Mouse (Mus musculus) heart, adult 9 months (tissue): Measurements from ENCODE around the gene Ppm1n.

Experiments used
- DNase-seq, 2 experiments: peaks; one replicate each; pipeline ENCODE4 v3.0.0; 2022; ENCODE audit warnings: low spot score in 2 of 2

The Ppm1n gene

GRCm38 (mm10) chr7:19279581-19280114, at the start of gene Ppm1n:
Gene Ppm1n (minus strand): TSS chr7:19280064.
- no peak for DNase-seq

DNA sequence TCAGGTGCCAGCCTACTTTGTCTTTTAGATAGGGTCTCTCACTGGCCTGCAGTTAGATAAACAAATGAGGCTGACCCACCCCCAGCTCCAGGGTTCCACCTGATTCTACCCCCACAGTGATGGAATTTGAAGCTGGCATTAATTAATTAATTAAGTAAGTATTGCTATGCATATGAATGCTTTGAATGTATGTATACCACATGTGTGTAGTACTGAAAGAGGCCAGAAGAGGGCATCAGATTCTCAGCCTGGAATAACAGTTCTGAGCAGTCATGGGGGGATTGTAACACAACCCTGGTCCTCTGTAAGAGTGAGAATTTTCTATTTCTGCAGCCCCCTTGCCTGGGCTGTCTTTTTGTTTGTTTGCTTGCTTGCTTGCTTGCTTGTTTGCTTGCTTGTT, 48.6 kb upstream of the Ppm1n start:
- DNase-seq = no peak

- DNase-seq = no peak
Observed at GRCm38 (mm10) chr7:19327782-19328181, 47.9 kb upstream of the Ppm1n start.

GRCm38 (mm10) chr7:19327128-19327527, 47.3 kb upstream of the Ppm1n start:
- peak; percentile 96 to 98 for DNase-seq

DNA sequence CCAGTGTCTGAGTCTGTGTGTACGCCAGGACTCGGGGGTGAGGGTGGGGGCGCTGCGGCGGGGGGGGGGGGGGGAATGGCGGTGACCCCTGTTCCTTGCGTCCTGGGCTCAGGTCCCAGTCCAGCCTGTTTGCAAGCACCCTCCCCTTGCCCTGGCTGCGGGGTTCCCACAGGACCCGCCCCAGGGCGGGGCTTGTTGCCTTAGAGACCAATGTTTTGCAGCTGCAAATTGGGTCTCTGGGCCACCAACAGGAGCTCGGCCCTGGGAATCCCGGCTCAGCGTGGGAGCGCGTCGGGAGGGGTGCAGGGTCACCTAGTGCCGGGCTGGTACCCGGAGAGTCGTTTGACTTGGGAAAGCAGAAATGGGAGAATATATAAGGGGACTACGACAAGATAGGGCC, 46.5 kb upstream of the Ppm1n start:
- peak; percentile 90 to 93 for DNase-seq

- DNase-seq = no peak
Observed at GRCm38 (mm10) chr7:19325262-19326199, 45.7 kb upstream of the Ppm1n start.

DNA sequence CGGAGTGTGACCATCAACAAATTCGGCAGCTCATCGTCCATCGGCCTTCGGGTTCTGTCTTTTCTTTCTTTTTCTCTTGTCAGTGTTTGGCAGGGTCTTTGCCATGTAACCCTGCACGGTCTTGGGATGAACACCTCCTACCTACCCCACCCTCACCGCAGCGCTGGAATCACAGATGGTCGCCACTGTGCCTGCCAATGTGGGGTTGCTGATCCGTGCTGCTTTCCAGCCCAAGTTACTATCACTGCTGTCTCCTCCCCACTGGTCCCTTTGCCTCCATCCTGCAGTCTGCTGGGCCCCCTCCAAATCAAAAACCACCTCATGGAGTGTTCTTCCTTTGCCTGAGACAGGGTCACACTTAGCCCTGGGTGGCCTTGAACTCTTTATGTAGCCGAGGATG, 44.4 kb upstream of the Ppm1n start:
- no peak for DNase-seq

DNA sequence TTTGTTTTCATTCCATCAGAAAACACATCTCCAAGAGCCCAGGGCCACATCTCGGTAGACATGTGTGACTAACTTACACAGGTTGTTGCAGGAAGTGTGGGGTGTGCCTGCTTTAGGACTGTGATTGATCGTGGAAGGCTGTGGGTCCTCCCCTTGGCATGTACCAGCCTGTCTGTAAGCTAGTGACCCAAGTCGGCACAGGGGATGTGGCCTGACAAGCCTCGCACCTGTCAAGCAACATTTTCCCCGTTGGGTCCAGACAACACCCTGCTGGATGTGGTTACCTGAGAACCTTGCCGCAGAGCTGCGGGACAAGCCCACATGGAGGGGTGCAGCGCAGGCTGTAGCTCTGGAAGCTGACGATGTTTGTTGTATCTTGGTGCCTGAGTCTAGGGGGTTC, 42.6 kb upstream of the Ppm1n start:
- DNase-seq = no peak

DNA sequence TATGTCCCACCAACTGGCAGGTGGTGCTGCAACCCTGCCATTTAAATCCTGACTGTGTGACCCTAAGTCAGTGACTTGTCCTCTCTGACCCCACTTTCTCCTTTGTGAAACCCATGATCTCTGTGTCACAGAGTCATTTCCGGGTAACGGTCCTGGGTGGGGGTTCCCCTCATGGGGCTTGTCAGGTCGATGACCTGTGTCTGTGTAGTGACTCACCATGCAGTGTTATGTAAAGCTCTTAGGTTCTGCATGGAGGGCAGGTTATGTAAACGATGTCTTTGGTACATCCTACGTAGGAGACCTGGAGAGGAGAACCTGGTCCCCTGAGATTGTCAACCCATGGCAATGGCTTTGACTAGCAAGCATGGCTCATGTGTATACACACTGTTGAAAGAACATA, 41.6 kb upstream of the Ppm1n start:
- no peak for DNase-seq

- DNase-seq = no peak
Observed at GRCm38 (mm10) chr7:19320637-19321036, 40.8 kb upstream of the Ppm1n start.

DNA sequence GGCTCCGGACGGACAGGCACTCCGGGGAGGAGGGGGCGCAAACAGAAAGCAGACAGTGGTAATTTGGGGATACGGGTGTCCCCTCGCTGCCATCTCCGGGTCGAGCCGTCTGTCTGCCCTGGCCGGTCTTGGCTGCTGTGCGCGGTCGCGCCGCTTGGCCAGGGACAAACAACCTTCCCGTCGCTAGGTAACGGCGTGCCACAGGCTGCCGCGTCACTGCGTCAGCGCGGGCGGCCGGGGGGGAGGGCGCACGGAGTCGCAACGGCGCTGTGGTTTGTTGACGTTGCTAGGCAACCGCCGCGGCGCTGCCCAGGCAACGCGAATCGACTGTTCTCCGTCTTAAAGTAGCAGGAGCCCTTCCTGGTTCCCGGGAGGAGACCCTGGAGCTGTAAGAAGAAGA, 40.0 kb upstream of the Ppm1n start:
- peak; percentile 95 to 96 for DNase-seq

- no peak for DNase-seq
Observed at GRCm38 (mm10) chr7:19319458-19319857, 39.6 kb upstream of the Ppm1n start.

DNA sequence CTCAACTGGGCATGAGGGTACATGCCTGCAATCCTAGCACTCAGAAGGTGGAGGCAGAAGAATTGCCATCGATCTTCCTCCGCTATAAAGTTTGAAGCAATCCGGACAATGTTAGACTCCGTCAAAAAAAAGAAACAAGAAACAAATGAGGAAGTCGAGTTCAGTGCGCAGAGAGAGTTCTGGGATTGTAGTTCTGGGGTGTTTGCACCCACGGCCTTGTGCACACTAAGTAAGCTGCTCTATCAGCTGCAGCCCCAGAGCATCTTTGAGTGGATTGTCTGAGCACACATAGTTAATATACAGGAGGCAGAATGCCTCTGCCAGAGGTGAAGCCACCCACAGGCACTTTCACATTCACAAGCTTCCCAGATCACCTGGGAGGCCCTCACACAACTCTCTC, 38.8 kb upstream of the Ppm1n start:
- no peak for DNase-seq

GRCm38 (mm10) chr7:19318201-19318600, 38.3 kb upstream of the Ppm1n start:
- no peak for DNase-seq

DNA sequence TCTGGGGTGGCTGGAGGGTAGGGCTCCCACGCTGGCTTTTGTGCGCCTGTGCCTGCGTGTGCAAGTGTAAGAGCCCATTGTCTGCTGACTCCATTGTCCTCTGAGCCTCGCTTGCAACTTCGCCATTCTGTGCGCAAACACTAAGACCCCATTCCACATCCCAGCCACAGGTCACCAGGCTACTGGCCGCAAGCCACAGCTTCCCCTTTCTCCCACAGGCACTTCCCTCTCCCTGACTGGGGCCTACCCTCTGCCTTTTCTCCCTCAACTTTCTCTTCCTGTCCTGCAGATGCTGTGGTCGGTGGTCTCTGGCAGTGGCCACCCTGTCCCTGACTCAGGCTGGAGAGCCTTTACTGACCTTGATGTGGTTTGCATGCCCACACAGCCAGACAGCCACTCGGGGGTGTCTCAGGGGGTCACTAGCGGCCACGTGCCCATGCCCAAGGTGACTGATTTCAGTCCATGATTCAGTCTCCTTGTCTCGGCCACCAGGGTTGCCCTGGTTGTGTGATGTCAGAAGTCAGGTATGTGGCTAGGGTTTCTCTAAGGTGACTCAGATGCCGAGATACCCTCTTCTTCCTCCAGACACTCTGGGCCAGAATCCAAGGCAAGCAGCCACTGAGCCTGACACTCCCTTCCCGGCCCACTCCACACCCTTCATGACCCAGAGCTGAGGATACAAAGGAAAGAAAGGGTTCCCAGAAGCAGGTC, 36.7 kb upstream of the Ppm1n start:
- peak in 1 of 2 experiments; percentile 73 for DNase-seq

DNA sequence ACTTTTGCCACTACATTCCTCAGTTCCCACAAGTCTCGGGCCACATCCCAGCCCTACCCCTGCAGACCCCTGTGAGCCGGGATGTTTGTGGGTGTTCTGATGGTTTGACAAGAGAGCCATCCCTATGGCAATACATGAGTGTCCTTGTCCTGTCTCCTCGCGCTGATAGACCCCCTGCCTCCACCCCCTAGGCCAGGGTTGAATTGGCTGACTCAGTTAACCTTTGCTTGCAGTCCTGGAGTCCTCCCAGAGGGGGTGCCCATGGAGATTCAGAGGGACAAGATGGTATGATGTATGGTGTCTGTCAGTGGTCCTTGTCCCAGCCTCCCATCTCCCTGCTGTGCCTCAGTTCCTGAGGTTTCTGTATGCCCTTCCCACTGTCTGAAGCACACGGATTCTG, 34.2 kb upstream of the Ppm1n start:
- no peak for DNase-seq

DNA sequence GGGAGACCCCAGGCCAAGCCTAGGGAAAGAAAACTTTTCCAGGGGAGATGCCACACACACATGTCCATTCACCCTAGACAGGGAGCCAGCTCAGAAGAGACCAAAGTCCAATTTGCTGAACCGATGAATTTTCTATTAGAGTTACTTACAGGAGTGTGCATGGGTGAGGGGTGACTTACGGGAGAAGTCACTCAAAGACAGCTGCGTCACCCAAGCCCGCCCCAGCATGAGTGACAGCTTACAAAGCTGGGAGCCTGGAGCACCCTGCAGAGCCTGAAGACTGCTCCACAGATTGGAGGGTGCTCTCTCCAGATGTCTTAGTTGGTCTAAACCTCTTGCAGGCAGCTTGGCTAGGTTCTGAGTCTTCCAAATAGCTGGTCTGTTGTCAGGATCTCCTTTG, 32.1 kb upstream of the Ppm1n start:
- no peak for DNase-seq

GRCm38 (mm10) chr7:19309884-19310641, 30.2 kb upstream of the Ppm1n start, which contains the start of gene Fosb:
Gene Fosb (minus strand): TSS chr7:19310051.
- peak; percentile 96 for DNase-seq

GRCm38 (mm10) chr7:19309278-19309883, 29.5 kb upstream of the Ppm1n start:
- DNase-seq = no peak

DNA sequence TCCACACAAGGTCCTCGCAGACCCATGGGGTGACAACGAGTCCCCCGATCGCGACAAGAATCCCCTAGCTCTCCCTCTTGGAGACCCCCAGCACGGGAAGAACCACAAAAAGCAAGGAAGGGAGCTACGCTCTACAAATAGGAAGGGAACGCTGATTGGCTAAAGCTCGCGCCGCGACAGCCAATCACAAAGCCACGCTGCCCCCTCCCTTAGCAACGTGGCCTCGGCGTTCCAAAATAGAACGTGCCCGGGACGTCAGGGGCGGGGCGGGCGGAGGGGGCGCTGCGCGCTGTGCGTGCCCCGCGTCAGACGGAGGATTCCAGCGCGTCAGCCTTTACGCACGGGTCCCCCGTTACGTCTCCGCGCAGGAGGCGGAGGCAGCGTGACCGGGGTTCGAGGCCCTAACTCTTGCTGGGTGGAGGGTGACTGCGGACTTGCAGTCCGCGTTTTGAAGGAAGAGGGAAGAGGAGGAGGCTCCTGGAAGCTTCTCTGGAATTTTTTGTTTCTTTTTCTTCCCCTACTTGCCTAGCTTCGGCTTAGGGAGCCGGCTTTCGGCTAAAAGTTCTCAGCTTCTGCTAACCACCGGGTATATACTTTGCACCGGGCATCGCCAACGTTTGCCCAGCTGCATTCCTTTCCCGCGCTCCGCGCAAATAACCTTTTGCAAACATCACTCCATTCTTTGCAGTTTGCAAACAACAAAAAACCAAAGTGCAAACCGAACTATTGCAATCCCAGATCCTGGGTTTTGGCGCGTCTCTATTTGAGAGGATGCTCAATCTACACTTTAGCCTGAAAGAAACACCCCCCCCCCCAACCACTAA, 28.8 kb upstream of the Ppm1n start:
- DNase-seq = peak; percentile 96 to 97
